Mouse (Mus musculus): ENCODE measurements around the gene Dync1li2. TPM values are rescaled to one million over a fixed set of nuclear protein-coding genes. Genes with fewer than 3 reads are reported as not detected.

Gene Dync1li2
- 154 and 165 TPM in 2 replicates for polyA plus RNA-seq (2012; rRNA removed)

- peak; percentile 72 to 94 for DNase-seq (ENCODE audit: extremely low spot score in 1 of 2, low spot score in 1 of 2)
Observed at GRCm38 (mm10) chr8:104442299-104443124, at the start of gene Dync1li2. Dync1li2 (minus strand) TSS chr8:104443047.

- no peak for DNase-seq (ENCODE audit: extremely low spot score in 1 of 2, low spot score in 1 of 2)
Observed at GRCm38 (mm10) chr8:104479091-104479490, 36.2 kb upstream of the Dync1li2 start.

GRCm38 (mm10) chr8:104472465-104472864, 29.6 kb upstream of the Dync1li2 start:
- no peak for DNase-seq (ENCODE audit: extremely low spot score in 1 of 2, low spot score in 1 of 2)

- no peak for DNase-seq (ENCODE audit: extremely low spot score in 1 of 2, low spot score in 1 of 2)
Observed at GRCm38 (mm10) chr8:104467463-104467862, 24.6 kb upstream of the Dync1li2 start.

GRCm38 (mm10) chr8:104452177-104452576, 9.3 kb upstream of the Dync1li2 start:
- no peak for DNase-seq (ENCODE audit: extremely low spot score in 1 of 2, low spot score in 1 of 2)

GRCm38 (mm10) chr8:104448796-104449195, 5.9 kb upstream of the Dync1li2 start:
- DNase-seq (ENCODE audit: extremely low spot score in 1 of 2, low spot score in 1 of 2) = peak in 1 of 2 experiments; percentile 56

GRCm38 (mm10) chr8:104446016-104446415, 3.2 kb upstream of the Dync1li2 start:
- DNase-seq (ENCODE audit: extremely low spot score in 1 of 2, low spot score in 1 of 2) = no peak

- DNase-seq (ENCODE audit: extremely low spot score in 1 of 2, low spot score in 1 of 2) = no peak
Observed at GRCm38 (mm10) chr8:104445248-104445647, 2.4 kb upstream of the Dync1li2 start.

- DNase-seq (ENCODE audit: extremely low spot score in 1 of 2, low spot score in 1 of 2) = no peak
Observed at GRCm38 (mm10) chr8:104443125-104443679, 355 bp upstream of the Dync1li2 start.

GRCm38 (mm10) chr8:104441613-104442012, 1.2 kb downstream of the Dync1li2 start:
- DNase-seq (ENCODE audit: extremely low spot score in 1 of 2, low spot score in 1 of 2) = peak in 1 of 2 experiments; percentile 65

GRCm38 (mm10) chr8:104439461-104439860, 3.4 kb downstream of the Dync1li2 start:
- no peak for DNase-seq (ENCODE audit: extremely low spot score in 1 of 2, low spot score in 1 of 2)

GRCm38 (mm10) chr8:104437494-104438135, 5.2 kb downstream of the Dync1li2 start:
- peak in 1 of 2 experiments; percentile 55 for DNase-seq (ENCODE audit: extremely low spot score in 1 of 2, low spot score in 1 of 2)

GRCm38 (mm10) chr8:104436591-104436990, 6.3 kb downstream of the Dync1li2 start:
- no peak for DNase-seq (ENCODE audit: extremely low spot score in 1 of 2, low spot score in 1 of 2)

GRCm38 (mm10) chr8:104436038-104436437, 6.8 kb downstream of the Dync1li2 start:
- peak; percentile 92 to 98 for DNase-seq (ENCODE audit: extremely low spot score in 1 of 2, low spot score in 1 of 2)

- no peak for DNase-seq (ENCODE audit: extremely low spot score in 1 of 2, low spot score in 1 of 2)
Observed at GRCm38 (mm10) chr8:104434826-104435354, 8.0 kb downstream of the Dync1li2 start.

- DNase-seq (ENCODE audit: extremely low spot score in 1 of 2, low spot score in 1 of 2) = no peak
Observed at GRCm38 (mm10) chr8:104434275-104434674, 8.6 kb downstream of the Dync1li2 start.

GRCm38 (mm10) chr8:104433191-104433842, 9.5 kb downstream of the Dync1li2 start:
- DNase-seq (ENCODE audit: extremely low spot score in 1 of 2, low spot score in 1 of 2) = no peak

GRCm38 (mm10) chr8:104432656-104433055, 10.2 kb downstream of the Dync1li2 start:
- DNase-seq (ENCODE audit: extremely low spot score in 1 of 2, low spot score in 1 of 2) = no peak

- DNase-seq (ENCODE audit: extremely low spot score in 1 of 2, low spot score in 1 of 2) = no peak
Observed at GRCm38 (mm10) chr8:104430230-104430629, 12.6 kb downstream of the Dync1li2 start.

GRCm38 (mm10) chr8:104427703-104428102, 15.1 kb downstream of the Dync1li2 start:
- no peak for DNase-seq (ENCODE audit: extremely low spot score in 1 of 2, low spot score in 1 of 2)

GRCm38 (mm10) chr8:104422313-104422712, 20.5 kb downstream of the Dync1li2 start:
- DNase-seq (ENCODE audit: extremely low spot score in 1 of 2, low spot score in 1 of 2) = no peak
